Mouse (Mus musculus): ENCODE results near the gene Ercc5. TPM values are rescaled to one million over a fixed set of nuclear protein-coding genes. Genes with fewer than 3 reads are reported as not detected.

Gene Ercc5
- total RNA-seq, 1 experiment = 20.6 TPM

DNA sequence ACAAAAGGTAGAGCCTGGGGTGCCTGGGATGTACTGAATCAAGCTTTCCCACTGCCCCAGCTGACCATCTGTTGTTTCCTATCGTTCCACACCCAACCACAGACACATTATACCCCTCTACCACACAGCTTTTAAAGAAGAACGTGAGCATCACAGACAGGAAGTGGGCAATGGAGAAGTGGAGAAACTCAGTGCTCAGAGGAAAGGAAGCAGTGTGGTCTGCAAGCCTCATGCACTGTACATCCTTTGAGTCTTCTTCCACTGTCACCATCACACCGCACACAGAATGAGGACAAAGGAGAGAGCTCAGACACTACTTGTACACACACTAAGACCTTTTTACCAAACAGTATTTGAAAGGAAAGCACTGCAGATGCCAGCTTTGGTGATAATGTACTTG is 25.3 kb upstream of the Ercc5 start:
- H3K4me3 ChIP-seq (ENCODE audit: insufficient read depth in 1 of 2, low read depth in 1 of 2, low read length in 2 of 2, poor library complexity in 1 of 2, severe bottlenecking in 1 of 2) = no peak overlapping the region
- DNase-seq (ENCODE audit: low read depth, low spot score) = no peak
- H3K9me3 ChIP-seq (ENCODE audit: control insufficient read depth, insufficient read depth, low read depth, low read length) = no peaks in the 10 kb centered on the region
- peaks cover 0 to 3% of the 10 kb centered on the region in 2 experiments; a peak in 1 of 4 replicates for H3K4me1 ChIP-seq (ENCODE audit: control insufficient read depth in 2 of 2, insufficient read depth in 2 of 2, low read length in 2 of 2, poor library complexity in 1 of 2)
- H3K27ac ChIP-seq (ENCODE audit: insufficient read depth, low read depth, low read length, poor library complexity, severe bottlenecking) = no peak overlapping the region
- in situ Hi-C loops (cut with MboI; ENCODE audit: low sequenced_read_pairs in 2 of 2, unreplicated experiment in 2 of 2) = no loop called here
- H3K36me3 ChIP-seq (ENCODE audit: control insufficient read depth, insufficient read depth, low read length, poor library complexity, severe bottlenecking) = no peaks in the 10 kb centered on the region; the same call in 1 of the 2 replicates
- TF ChIP-seq HCFC1 (IDR thresholded peaks at IDR 0.05; ENCODE audit: borderline replicate concordance, insufficient read depth, low read length) (no peak), ZNF384 (IDR thresholded peaks at IDR 0.05; ENCODE audit: low read depth, low read length) (no peak), MAFK (IDR thresholded peaks at IDR 0.05; ENCODE audit: insufficient read depth, low read depth, low read length) (no peak)
- no peak overlapping the region for H3K9ac ChIP-seq (ENCODE audit: insufficient read depth, low read depth, low read length, poor library complexity, severe bottlenecking)

DNA sequence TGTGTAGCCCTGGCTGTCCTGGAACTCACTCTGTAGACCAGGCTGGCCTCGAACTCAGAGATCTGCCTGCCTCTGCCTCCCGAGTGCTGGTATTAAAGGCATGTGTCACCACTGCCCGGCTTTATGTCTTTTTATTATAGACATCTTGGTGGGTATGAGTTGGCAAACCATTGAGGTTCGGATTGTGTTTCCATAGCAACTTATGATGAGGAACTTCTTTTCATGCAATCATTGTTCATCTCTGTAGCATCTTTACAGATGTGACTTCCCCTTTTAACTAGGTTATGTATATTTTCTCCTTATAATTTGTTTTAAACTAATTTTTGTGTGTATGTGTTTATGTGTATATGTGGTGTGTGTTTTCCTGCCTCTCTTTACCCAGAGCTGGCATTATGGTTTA is 22.0 kb upstream of the Ercc5 start:
- TF ChIP-seq HCFC1 (IDR thresholded peaks at IDR 0.05; ENCODE audit: borderline replicate concordance, insufficient read depth, low read length) = no peak
- no peak for TF ChIP-seq ZC3H11A (IDR thresholded peaks at IDR 0.05; ENCODE audit: borderline replicate concordance, low read depth, low read length)
- no peak for TF ChIP-seq MAFK (IDR thresholded peaks at IDR 0.05; ENCODE audit: insufficient read depth, low read depth, low read length)
- TF ChIP-seq CHD2 (IDR thresholded peaks at IDR 0.05; ENCODE audit: low read depth, low read length) = no peak
- no peak for TF ChIP-seq ZNF384 (IDR thresholded peaks at IDR 0.05; ENCODE audit: low read depth, low read length)
- Histone ChIP-seq H3K9ac (ENCODE audit: insufficient read depth, low read depth, low read length, poor library complexity, severe bottlenecking) (no peak overlapping the region), H3K4me1 (ENCODE audit: control insufficient read depth in 2 of 2, insufficient read depth in 2 of 2, low read length in 2 of 2, poor library complexity in 1 of 2) (no peaks in the 10 kb centered on the region), H3K36me3 (ENCODE audit: control insufficient read depth, insufficient read depth, low read length, poor library complexity, severe bottlenecking) (no peaks in the 10 kb centered on the region; the same call in 1 of the 2 replicates), H3K4me3 (ENCODE audit: insufficient read depth in 1 of 2, low read depth in 1 of 2, low read length in 2 of 2, poor library complexity in 1 of 2, severe bottlenecking in 1 of 2) (no peak overlapping the region), H3K9me3 (ENCODE audit: control insufficient read depth, insufficient read depth, low read depth, low read length) (no peaks in the 10 kb centered on the region), H3K27ac (ENCODE audit: insufficient read depth, low read depth, low read length, poor library complexity, severe bottlenecking) (no peak overlapping the region)
- in situ Hi-C loops (cut with MboI; ENCODE audit: low sequenced_read_pairs in 2 of 2, unreplicated experiment in 2 of 2) = no loop called here
- no peak for DNase-seq (ENCODE audit: low read depth, low spot score)

DNA sequence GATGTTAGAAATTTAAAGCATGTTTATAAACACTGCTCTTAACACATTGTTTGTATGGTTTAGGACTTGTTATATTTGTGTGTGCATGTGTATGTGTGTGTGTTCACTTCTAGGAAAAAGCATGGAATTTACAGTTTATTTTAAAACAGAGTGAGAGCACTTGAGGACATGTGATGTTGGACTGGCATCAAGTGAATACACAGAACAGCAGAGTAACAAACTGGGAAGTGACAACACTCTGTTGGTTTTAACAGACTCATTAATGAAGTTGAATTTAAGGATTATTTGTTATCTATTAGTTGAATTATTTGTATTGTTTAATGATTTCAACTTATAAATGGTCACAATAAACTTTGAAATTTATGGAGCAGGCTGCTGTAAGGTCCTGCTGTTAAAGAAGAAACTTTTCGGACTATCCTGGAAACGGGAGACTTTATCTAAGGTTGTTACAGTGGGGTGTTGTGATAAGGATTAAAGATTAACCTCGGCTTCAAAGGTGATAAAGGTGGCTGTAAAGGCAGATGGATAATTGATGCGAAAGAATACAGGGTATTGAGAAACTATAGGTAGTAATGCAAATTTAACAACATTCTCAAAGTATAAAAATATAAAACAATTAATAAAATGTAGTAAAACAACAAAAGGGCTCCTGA is 17.5 kb upstream of the Ercc5 start:
- TF ChIP-seq ZNF384 (IDR thresholded peaks at IDR 0.05; ENCODE audit: low read depth, low read length) (no peak), CHD2 (IDR thresholded peaks at IDR 0.05; ENCODE audit: low read depth, low read length) (no peak), ZC3H11A (IDR thresholded peaks at IDR 0.05; ENCODE audit: borderline replicate concordance, low read depth, low read length) (no peak), HCFC1 (IDR thresholded peaks at IDR 0.05; ENCODE audit: borderline replicate concordance, insufficient read depth, low read length) (no peak), MAFK (IDR thresholded peaks at IDR 0.05; ENCODE audit: insufficient read depth, low read depth, low read length) (no peak)

DNA sequence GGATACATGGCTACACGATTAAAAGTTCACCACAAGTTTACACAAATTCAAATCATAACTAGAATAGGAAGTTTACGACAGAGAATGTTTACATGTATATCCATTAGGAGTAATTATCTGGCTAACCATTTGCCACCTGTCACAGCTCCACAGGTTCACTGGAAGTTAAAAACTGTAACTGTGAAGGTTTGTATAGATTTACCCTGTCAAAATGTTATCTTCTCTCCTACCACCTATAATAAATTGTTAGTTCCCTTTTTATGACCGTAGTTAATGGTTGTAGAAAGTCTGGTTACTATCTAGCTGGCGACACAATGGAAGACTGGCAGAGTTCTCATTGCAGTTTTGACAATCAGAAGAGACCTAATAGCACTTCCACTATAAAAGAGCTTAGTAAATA is 7.3 kb upstream of the Ercc5 start:
- Histone ChIP-seq H3K36me3 (ENCODE audit: control insufficient read depth, insufficient read depth, low read length, poor library complexity, severe bottlenecking) (no peaks in the 10 kb centered on the region), H3K9me3 (ENCODE audit: control insufficient read depth, insufficient read depth, low read depth, low read length) (no peaks in the 10 kb centered on the region), H3K4me3 (ENCODE audit: insufficient read depth in 1 of 2, low read depth in 1 of 2, low read length in 2 of 2, poor library complexity in 1 of 2, severe bottlenecking in 1 of 2) (no peak overlapping the region), H3K27ac (ENCODE audit: insufficient read depth, low read depth, low read length, poor library complexity, severe bottlenecking) (no peak overlapping the region), H3K9ac (ENCODE audit: insufficient read depth, low read depth, low read length, poor library complexity, severe bottlenecking) (no peak overlapping the region), H3K4me1 (ENCODE audit: control insufficient read depth in 2 of 2, insufficient read depth in 2 of 2, low read length in 2 of 2, poor library complexity in 1 of 2) (no peaks in the 10 kb centered on the region)
- in situ Hi-C loops (cut with MboI; ENCODE audit: low sequenced_read_pairs in 2 of 2, unreplicated experiment in 2 of 2) = no loop called here
- no peak for TF ChIP-seq CHD2 (IDR thresholded peaks at IDR 0.05; ENCODE audit: low read depth, low read length)
- TF ChIP-seq ZNF384 (IDR thresholded peaks at IDR 0.05; ENCODE audit: low read depth, low read length) = no peak
- no peak for TF ChIP-seq MAFK (IDR thresholded peaks at IDR 0.05; ENCODE audit: insufficient read depth, low read depth, low read length)
- no peak for TF ChIP-seq HCFC1 (IDR thresholded peaks at IDR 0.05; ENCODE audit: borderline replicate concordance, insufficient read depth, low read length)
- no peak for TF ChIP-seq ZC3H11A (IDR thresholded peaks at IDR 0.05; ENCODE audit: borderline replicate concordance, low read depth, low read length)
- DNase-seq (ENCODE audit: low read depth, low spot score) = no peak

More for the DNA sequence above, 17.5 kb upstream of the Ercc5 start:
- Histone ChIP-seq H3K4me1 (ENCODE audit: control insufficient read depth in 2 of 2, insufficient read depth in 2 of 2, low read length in 2 of 2, poor library complexity in 1 of 2) (no peaks in the 10 kb centered on the region), H3K27ac (ENCODE audit: insufficient read depth, low read depth, low read length, poor library complexity, severe bottlenecking) (no peak overlapping the region), H3K36me3 (ENCODE audit: control insufficient read depth, insufficient read depth, low read length, poor library complexity, severe bottlenecking) (no peaks in the 10 kb centered on the region; the same call in 1 of the 2 replicates), H3K4me3 (ENCODE audit: insufficient read depth in 1 of 2, low read depth in 1 of 2, low read length in 2 of 2, poor library complexity in 1 of 2, severe bottlenecking in 1 of 2) (no peak overlapping the region), H3K9me3 (ENCODE audit: control insufficient read depth, insufficient read depth, low read depth, low read length) (no peaks in the 10 kb centered on the region), H3K9ac (ENCODE audit: insufficient read depth, low read depth, low read length, poor library complexity, severe bottlenecking) (no peak overlapping the region)
- in situ Hi-C loops (cut with MboI; ENCODE audit: low sequenced_read_pairs in 2 of 2, unreplicated experiment in 2 of 2) = no loop called here
- no peak for DNase-seq (ENCODE audit: low read depth, low spot score)
